Mouse (Mus musculus) right cerebral cortex, postnatal 4 days (tissue): ENCODE results near the gene Nfe2.
A peak's percentile ranks its signal among the peaks of the same experiment; 100 is the strongest.

ENCODE experiments used
- DNase-seq: peaks from one replicate; pipeline ENCODE4 v3.0.0-alpha.2; 2022

Gene Nfe2

DNA sequence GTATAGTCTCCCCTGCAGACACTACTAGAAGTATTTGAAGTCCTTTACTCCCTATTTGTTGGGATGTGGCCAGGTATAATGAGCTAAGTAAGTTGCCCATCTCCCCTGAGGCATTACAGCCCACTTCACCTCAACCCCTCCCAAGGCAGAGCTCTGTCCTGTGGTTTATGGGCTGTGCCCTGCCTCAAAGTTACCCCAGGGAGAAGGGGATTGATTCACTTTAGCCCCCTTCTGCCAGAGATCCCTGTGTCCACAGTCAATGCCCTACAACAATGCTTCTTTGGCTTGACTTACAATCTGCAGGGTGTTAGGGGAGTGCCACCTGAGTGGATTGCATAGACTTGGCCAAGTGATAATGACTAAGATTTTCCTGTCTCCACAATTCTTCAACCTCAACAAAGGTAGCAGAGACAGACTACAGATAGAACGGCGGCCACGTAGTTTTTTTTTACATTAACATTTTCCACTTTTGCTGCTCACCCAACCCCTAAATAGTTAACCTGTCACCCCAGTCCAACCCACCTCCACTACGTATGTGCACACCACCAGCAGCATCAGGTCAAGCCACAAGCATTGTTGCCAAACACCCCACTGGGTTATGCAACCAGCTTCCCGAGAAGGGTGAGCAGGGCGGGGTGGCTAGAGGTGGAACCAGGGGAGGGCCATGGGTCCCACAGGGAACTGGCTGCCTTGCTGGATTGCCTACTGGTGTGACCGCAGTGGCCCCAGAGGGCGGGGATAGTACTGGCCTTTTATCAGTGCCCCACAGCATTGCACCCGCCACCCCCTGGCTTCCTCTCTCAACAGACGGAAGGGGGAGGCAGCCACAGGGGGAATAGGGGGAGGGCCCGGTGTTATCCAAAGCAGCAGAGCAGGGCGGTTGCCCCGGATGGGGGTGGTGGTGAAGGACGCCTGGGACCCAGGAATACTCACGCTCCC, at the start of gene Nfe2:
TSS of gene Nfe2 (minus strand) at position 614 of the 939 bp plus-strand sequence.
- DNase-seq, result no peak

DNA sequence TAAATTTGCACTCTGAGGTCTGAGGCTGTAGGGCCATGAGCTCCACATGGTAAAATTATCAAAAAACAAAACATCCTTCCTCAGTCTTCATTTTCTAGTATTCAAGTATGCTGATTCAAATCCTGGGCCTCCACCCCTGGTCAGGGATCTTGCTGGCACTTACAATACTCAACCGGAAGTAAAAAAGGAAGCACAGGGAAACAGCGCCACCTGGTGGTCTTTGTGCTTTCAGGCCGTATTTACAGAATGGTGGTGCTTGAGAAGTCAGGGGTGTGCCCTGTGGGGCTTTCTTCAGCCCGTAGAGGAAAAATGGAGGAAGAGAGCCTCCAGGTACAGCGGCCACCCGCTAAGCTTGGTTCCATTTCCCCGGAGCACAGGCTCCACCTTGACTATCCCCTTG, 48.9 kb upstream of the Nfe2 start:
- peak; percentile 97 for DNase-seq

DNA sequence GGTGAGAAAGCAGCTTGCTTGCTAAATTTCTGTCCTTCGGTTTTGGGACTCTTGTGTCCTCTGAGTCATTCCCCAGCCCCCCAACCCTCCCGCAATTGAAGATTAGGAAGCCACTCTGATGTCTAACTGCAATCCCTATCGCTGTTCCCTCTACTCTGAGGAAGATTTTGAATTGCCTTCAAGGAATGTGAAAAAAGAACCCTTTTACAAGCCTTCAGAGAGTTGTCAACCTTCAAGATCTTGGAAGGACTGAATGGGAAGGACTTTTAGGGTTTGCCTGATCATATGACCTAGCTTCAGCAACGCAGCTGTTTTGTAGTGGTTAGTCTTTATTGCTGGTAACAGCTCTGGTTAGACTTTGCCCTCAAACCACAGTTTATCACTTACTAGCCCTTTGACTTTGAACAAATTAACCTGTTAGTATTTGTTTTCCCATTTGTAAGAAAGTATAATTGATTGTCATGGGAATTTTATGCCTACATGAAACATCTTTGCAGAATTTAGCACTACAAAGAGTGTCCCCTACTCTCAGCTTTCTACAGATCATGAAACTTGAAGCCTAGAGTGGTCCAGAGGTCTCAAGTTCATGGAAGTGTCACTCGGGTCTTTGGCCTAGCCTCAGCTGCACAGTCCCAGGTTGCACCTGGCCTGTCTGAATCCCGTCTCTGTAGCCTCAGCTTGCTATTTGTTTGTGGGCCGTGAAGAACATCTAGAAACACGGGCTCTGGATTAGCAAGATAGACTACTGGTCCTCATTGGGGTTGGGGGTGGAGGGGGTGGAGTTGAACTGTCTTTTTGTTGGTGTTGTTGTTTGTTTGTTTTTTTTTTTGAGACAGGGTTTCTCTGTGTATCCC, 47.8 kb upstream of the Nfe2 start:
- DNase-seq, result no peak

DNA sequence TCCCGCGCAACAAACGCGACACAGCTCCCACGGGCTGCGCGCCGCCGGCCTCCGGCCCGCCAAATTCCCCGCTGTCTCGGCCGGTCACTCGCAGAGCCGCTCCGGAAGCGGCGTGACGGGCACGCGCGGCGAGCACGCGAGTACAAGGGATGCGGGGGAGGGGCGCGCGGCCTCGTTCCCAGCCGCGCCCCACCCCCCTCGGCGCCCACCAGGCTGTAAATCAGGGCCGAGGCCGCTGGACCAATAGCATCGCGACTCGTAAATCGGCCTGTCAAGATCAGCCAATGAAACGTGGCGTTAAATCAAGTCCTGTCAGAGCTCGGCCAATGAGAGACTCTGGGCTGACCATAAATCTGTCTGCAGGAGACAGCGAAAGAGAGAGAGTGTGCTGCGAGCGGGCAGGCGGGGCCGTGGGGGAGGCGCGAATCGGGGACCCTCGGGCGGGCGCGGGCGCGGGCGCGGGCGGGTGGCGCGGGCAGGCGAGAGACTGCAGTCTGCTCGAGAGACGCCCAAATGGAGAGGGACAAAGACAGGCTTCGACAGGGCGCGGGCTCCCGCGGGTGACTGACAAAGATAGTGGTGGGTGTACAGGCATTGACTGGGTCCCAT, 47.0 kb upstream of the Nfe2 start:
- DNase-seq, result peak; percentile 99

DNA sequence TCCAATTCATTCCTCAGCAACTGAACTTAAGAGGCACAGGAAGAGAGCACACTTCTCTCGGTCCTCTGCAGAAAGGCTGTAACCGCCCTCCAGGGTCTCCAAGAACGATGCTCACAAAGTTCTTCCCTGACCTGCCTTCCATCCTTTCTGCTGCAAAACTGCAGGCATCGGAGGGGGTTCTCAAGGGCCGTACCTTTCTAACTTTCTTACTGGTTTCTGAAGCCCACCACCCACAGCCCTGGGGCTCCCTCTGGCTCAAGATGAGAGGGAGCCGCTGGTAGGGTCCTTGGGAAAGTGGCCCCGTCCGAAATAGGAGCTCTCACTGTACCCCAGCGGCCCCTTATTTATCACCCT, 46.4 kb upstream of the Nfe2 start:
- DNase-seq, result peak; percentile 35

DNA sequence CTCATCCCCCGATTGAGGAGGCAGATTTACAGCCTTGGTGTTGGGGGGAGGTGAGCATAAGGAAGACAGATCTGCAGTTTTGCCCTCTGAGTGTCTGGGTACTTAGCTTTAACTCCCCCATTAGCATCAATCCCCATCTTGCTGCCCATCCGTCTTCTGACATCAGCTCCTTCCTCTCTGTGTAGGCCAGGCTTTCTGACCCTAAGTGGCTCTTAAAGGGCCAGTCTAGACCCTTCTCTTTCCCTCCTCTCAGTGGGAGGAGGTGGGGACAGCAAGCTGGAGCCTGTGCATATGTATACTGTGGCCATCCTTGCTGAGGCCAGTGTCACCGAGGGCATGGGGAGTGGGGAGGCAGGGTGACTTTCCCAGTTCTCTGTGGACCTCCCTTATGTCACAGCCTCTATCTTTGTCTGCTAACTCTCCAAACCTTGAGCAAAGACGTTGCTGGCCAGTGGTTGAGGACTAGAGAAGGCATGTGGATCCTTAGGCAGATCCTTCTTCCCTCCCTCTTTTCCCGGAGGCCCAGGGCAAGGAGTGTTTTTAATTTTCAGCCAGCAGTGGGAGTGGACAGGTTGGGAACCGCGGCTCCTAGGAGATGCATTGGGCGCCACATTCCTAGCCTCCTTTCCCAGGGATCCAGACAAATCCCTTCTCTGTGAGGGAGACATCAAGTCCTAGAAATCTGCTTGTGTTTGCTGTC, 45.9 kb upstream of the Nfe2 start:
- no peak for DNase-seq

DNA sequence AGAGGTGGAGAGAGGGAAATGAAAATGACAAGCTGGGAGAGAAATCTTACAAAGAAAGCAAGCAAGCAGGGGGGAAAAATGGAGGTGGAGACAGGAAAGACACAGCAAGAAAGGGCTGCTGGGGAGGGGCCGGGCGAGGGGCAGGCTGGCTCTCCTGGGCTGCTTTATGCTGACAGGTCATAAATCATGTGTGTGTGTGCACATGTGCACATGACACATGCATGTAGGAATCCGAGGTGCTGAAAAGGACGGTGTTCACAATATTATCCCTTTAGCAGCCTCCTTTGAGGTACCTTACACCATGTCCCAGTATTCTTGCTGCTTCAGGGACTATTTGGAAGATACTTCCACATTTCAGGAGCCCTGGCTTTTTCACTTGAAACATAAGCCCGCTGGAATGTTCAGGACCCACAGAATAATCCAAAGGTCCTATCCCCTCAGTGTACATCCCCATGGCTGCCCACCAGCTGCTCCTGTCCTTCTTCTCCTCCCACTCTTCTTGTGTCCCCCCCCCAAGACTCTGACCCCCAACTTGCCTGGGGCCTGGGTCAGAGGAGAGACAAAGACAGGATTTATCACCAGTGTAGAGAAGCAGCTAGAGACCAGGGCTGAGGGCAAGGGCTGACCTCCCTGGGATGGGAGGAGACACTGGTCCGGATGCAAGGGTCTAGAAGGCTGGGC, 44.3 kb upstream of the Nfe2 start:
- DNase-seq, result no peak

DNA sequence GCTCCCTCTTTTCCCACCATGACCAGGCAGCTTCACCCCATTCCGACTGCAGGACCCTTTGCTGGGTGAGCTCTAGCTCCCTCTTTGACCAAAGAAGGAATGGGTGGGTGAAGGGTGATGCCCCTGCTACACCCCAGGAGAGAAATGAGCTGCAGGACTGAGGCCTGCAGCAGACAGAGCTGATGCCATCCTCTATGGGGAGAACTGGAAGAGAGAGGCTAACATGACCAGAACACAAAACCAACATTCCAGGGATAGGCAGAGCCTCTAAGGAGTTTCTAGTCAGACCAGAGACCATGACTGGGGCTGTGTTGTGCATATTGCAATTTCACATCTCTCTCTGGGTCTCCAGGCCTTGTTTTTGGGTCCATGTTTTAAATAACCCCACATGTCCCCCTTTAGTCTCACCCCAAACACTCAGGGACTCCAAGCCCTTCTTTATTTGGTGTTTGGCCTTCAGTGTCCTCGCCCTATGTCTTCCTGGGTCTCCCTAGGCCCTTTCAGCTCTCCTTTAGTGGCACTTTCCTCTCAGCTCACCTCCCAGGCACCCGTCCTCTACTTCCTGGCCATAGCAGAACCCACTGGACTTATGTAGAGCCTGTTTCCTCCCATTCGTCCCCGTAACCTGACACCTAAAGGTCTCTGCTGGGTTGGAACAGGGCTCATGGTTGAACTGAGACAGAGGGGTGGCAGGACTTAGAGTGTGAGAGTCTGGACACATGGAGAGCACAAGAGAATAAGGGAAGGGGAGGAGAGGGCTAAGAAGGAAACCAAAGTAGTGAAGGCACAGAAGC, 43.5 kb upstream of the Nfe2 start:
- DNase-seq, result no peak

DNA sequence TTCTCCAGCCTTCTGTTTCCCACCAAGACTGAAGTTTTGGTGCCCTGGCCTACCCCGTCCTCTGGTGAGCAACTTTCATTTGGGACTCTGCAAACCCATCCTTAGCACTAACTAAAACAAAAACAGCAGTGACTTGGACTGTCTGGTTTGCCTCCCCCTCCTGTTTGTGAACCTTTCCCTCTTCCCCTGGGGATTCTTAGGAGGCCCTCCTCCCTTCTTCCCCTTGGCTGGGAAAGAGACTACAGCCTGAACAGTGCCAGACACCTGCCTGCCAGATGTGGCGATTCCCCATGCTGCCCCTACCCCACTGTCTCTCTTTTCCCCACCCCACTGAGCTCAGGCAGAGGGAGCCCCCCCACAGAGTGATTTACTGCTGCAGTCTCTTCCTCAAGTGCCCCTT, 42.8 kb upstream of the Nfe2 start:
- no peak for DNase-seq

DNA sequence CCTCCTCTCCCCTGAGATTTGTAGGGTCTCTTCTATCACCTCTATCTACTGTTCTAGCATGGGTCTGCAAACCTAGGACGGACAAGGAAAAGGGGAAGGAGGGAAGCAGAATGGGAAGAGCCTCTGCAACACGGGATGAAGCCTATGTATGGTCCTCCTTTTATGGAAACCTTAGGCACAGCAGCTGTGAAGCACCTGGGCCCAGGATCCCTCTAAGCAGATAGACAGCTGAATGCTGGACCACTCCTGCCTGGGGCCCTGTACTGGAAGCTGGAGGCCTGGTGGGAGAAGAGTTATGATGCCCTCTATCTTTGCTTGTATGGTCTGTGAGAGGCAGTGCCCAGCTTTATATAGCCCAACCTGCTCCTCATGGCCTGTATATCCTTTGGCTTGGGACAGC, 42.4 kb upstream of the Nfe2 start:
- no peak for DNase-seq

DNA sequence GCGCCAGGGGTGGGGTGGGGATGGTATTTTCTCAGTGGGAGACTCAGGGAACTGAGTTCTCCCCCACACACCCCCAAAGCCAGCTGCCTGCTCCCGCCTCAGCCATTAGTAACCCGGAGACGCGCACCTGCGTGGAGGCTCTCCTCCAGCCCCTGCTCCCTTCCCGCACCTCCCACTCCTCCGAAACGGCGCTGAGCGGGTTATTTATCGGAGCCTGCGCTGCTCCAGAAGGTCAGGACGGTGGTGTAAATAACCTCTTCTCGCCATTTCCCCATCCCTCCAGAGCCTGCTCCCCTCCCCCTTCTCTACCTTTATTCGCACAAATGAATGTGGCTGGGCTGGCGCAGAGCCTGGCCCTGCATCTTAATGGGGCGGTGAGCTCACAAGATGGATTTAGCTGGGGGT, 41.9 kb upstream of the Nfe2 start:
- peak; percentile 72 for DNase-seq

DNA sequence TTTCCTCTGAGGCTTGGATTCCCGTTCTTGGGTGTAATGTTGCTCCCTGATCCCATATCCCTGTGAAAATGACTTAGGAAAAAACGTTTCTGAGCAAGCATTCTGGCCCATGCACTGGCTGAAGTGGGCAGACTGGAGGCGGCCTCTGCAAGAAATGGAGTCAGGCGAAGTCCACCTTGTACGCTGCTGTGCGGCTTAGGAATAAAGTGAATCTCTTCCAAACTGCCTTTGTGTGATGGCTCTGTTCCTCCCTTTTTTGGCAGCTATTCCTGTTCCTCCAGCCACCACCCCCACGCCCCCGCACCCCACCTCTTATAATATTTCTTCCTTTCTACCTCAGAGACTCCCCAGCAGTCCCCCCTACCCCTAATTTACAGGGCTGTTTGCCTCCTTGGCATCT, 41.4 kb upstream of the Nfe2 start:
- DNase-seq, result no peak

DNA sequence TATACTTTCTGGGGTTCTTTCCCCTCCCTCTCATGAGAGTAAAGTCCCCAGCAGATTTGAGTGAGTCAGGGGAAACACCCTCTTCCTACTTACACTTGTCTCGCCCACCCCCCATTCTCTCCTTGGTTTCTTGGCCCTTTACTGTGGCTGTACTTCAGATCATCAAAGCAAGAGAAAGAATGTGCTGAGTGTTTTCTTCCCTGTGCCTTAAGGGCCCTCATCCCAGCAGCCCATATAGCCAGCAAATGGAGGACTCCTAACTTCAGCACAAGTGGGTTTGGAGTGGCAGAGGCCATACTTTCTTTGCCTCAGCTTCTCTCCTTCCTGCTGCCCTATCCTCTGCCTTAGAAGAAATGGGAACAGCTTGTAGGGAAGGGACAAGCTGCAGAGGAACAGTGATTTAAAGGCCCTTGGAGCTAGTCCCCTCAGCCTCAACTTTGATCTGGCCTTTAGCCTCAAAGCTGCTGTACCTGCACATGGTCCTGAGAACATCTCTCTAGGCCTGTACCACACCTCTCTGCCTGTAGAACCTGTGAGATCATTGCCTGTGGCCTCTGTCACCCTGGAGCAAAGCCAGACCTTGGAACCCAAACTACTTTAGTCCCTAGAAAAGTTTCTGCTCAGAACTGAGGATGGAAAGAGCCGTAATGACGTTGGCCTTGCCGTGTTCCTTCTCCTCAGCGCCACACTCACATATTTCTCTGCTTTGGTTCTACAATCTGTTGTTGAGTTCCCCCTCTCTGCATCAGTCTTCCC, 40.8 kb upstream of the Nfe2 start:
- DNase-seq, result no peak

DNA sequence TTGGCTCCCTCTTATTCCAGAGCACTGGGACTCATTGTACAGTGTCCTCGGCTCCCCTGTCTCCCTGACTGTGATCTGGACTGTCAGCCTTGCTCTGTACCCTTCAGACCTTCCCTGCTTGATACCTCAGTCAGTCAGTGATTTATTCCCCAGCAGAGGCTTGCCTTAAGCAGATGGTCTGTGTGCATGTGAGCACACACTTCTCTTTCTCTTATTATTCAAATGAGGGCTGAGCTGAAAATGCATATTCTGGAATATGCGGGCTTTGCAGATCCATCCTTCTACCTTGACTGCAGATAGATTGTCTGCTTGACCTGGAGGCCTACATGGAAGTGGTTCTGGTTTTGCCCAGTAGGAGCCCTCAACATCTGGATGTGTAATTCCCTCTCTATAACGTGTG, 39.8 kb upstream of the Nfe2 start:
- DNase-seq, result no peak

DNA sequence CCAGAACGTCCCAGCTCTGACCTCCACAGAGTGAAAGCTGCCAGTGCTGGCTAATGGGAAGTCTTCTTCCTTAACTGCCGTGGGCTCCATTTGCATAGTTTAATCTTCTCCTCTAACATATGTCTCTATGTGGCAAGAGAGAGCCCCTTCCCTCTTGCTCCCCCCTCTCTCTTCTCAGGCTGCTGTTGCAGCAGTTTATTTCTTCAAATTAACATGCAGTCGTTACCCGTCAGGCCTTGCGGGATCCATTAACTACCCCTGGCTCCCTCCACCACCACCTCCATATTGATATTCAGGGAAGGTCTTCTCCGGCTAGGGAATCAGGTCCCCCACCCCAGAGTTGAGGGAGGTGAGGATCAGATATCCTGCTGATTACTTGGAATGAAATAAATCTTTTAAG, 39.1 kb upstream of the Nfe2 start:
- no peak for DNase-seq

DNA sequence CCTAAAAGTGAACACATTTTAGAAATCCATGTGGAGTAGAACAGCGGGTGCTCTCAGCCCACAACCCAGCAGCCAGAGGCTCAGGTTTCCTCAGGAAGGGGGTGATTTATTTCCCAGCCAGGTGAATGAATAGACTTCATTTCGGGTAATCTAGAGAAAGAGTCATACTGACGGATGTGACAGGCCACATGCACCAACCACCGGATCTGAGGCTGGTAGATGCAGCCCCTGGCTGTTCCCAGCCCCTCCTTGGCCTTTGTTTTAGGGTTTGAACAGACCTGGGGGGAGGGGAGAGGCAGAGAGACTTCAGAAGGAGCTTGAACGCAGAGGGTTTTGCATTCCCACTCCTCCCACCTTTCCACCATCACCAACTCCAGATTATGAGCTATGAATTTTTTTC, 37.6 kb upstream of the Nfe2 start:
- DNase-seq, result no peak

DNA sequence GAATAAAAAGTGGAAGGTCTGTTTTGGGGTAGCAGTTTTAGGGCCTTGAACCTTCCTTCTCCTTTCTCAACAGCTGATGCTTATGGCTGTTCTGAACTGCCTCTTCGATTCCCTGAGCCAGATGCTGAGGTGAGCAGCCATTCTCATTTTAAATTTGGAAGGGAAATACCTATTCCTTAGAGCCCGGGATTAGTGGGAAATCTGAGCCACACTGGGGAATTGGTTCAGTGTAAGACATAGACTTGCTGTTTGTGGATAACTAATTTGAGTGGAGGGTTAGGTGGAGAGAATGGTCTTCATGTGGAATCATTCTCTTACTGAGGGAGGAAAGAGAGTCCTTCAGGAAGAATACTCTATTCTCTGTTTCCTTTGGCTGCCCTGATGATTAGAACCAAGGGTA, 36.4 kb upstream of the Nfe2 start:
- no peak for DNase-seq

DNA sequence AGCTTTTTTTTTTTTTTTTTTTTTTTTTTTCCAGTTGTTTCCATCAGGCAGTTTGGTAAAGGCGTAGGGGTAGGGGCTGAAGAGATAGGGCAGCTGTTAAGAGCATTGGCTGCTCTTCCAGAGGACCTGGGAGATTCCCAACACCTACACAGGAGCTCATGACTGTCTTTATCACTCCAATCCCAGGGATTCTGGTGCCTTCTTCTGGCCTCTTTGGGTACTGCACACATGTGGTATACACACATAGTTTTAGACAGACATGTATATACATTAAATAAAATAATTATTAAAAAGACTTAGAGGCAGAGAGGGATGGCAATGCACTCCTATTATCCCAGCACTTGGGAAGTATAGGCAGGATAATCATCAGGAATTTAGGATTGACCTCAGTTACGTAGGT, 35.2 kb upstream of the Nfe2 start:
- DNase-seq, result no peak

DNA sequence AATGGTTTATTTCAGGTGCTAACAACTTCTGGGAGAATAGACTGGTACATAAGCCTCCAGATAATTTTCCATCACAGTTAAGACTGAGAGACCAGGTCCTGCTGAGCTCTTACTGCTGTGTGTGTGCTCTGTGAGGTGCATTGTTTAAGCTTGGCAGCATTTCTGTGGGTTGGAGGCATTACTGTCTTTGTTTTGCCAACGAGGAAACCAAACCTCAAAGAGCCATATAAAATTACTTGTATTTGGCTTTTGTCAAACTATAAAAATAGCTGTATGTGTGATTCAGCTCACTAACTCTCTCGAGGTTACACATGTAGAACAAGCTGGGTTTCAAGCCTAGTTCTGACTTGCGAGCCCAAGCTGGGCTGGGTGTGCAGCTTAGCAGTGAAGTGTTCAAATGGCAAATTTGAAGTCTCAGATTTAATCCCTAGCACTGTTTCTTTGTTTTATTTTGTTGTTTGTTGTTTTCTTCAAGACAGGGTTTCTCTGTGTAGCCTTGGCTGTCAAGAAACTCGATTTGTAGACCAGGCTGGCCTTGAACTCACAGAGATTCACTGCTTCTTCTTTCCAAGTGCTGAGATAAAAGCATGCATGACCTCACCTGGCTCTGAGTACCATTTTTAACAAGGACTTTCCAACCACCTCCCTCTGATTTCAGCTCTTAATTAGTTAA, 34.6 kb upstream of the Nfe2 start:
- DNase-seq, result no peak

DNA sequence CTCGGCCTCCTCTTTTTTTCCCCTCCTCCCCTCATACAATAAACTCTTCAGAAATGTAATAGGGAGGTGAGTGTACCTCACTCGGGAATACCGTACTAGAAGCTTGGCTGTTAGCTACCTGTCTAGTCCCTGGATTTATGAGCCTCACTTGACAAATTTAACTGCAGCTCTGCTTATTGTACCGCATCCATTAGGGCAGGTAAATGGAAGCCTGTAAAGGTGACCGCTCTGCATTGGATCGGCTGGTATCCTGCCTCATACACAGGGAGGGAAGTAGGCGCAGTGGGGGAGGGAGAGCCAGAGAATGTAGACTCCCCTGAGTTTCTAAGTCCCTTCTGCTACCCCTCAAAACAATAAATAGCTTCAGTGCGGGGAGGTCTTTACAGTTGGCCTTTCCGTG, 32.6 kb upstream of the Nfe2 start:
- DNase-seq, result no peak
